In genomic region chrX:11345762-11346161, GRCm38 (mm10) we compare ENCODE assay signal across 10 mouse cellular contexts. TPM values are rescaled to one million over a fixed set of nuclear protein-coding genes. Genes with fewer than 3 reads are reported as not detected.
DNase-seq lines count a peak whose midpoint lies in the region; ATAC-seq lines count a peak whose summit lies in the region.
"Had no signal": no experiment of that assay in that cellular context is flagged by ENCODE, and none has a peak within 500 bp of the region (broad histone marks: within the 10 kb centered on the region; RNA-seq: fewer than 3 reads in every experiment).

No protein-coding gene starts in this region.

- peak; percentile 32 for DNase-seq in hindbrain, embryonic 10.5 days (ENCODE audit: low spot score)
- peak; percentile 24 to 25 for DNase-seq in cerebellum, adult 18-20 months
- DNase-seq in cerebellum, postnatal 36 days: peak; percentile 9 to 10
- no peak for DNase-seq in frontal cortex, adult 2 months (ENCODE audit: extremely low spot score in 1 of 2, low spot score in 1 of 2)
- DNase-seq in gastrocnemius, postnatal 4 days (ENCODE audit: low spot score in 2 of 2): no peak
- DNase-seq: gastrocnemius, postnatal 14 days had no signal

- no peak for ATAC-seq in hindbrain, embryonic 13.5 days (ENCODE audit: low FRiP score)
- ATAC-seq in limb, embryonic 15.5 days (ENCODE audit: insufficient number of reproducible peaks, low FRiP score, low TSS enrichment, low read depth): no peak

- no peaks in the 10 kb centered on the region for H3K36me3 ChIP-seq in hindbrain, embryonic 10.5 days
- no peaks in the 10 kb centered on the region for H3K36me3 ChIP-seq in hindbrain, embryonic 13.5 days
- no peaks in the 10 kb centered on the region for H3K36me3 ChIP-seq in limb, embryonic 15.5 days

- WGBS in hindbrain, embryonic 10.5 days: 62% methylated on average over 9 of the region's 9 CpGs
- WGBS in hindbrain, embryonic 13.5 days: 61% methylated on average over 9 of the region's 9 CpGs
- 38% methylated on average over 9 of the region's 9 CpGs for WGBS in limb, embryonic 15.5 days

- H3K4me2 ChIP-seq in hindbrain, embryonic 13.5 days: no peak overlapping the region
- H3K4me2 ChIP-seq in limb, embryonic 15.5 days: 0 out of 2 replicates have a peak overlapping the region, but pooled peaks have one; percentile 5

- H3K27ac ChIP-seq in hindbrain, embryonic 10.5 days: no peak overlapping the region
- H3K27ac ChIP-seq in hindbrain, embryonic 13.5 days: no peak overlapping the region
- no peak overlapping the region for H3K27ac ChIP-seq in limb, embryonic 15.5 days

- H3K9me3 ChIP-seq in hindbrain, embryonic 10.5 days: no peaks in the 10 kb centered on the region
- H3K9me3 ChIP-seq in hindbrain, embryonic 13.5 days: no peaks in the 10 kb centered on the region
- H3K9me3 ChIP-seq in limb, embryonic 15.5 days: no peaks in the 10 kb centered on the region

- H3K4me1 ChIP-seq in hindbrain, embryonic 10.5 days (replicated peaks): no peaks in the 10 kb centered on the region
- H3K4me1 ChIP-seq in hindbrain, embryonic 13.5 days (replicated peaks): peaks cover 5% of the 10 kb centered on the region; the same call in 1 of the 2 replicates
- H3K4me1 ChIP-seq in limb, embryonic 15.5 days: no peaks in the 10 kb centered on the region

- no peak overlapping the region for H3K4me3 ChIP-seq in hindbrain, embryonic 10.5 days
- H3K4me3 ChIP-seq in hindbrain, embryonic 13.5 days: no peak overlapping the region
- H3K4me3 ChIP-seq in limb, embryonic 15.5 days: no peak overlapping the region

- H3K9ac ChIP-seq in hindbrain, embryonic 13.5 days: no peak overlapping the region
- no peak overlapping the region for H3K9ac ChIP-seq in limb, embryonic 15.5 days

- H3K27me3 ChIP-seq in hindbrain, embryonic 10.5 days (ENCODE audit: insufficient read depth, poor library complexity, severe bottlenecking): peaks cover 7% of the 10 kb centered on the region; the same call in 1 of the 2 replicates
- no peaks in the 10 kb centered on the region for H3K27me3 ChIP-seq in hindbrain, embryonic 13.5 days
- peaks cover 6% of the 10 kb centered on the region; the same call in 1 of the 2 replicates for H3K27me3 ChIP-seq in limb, embryonic 15.5 days

RNA-seq across cellular contexts. Expression of gene H2al1j, which starts 18.1 kb away (rescaled TPM):
- not detected in 2 replicates for polyA plus RNA-seq in hindbrain, embryonic 10.5 days (2016; fragmentation: Nextera tagmentation; extraction: Ambion mirVana)
- not detected in 2 replicates for polyA plus RNA-seq in hindbrain, embryonic 13.5 days (2015; fragmentation: Nextera tagmentation; extraction: Ambion mirVana)
- polyA plus RNA-seq in limb, embryonic 15.5 days (2015; fragmentation: Nextera tagmentation; extraction: Ambion mirVana): not detected in 2 replicates
- polyA plus RNA-seq in frontal cortex, adult 2 months (2012; rRNA removed): not detected in 2 replicates
- total RNA-seq in gastrocnemius, postnatal 4 days (2021): not detected
- total RNA-seq: gastrocnemius, postnatal 14 days; left cerebral cortex, adult 8-10 months had no signal
- polyA plus RNA-seq: intestine, embryonic 14.5 days had no signal

RNA-seq across cellular contexts. Expression of gene H2al1i, which starts 21.3 kb away (rescaled TPM):
- polyA plus RNA-seq in hindbrain, embryonic 10.5 days (2016; fragmentation: Nextera tagmentation; extraction: Ambion mirVana): not detected in 2 replicates
- polyA plus RNA-seq in hindbrain, embryonic 13.5 days (2015; fragmentation: Nextera tagmentation; extraction: Ambion mirVana): not detected in 2 replicates
- polyA plus RNA-seq in limb, embryonic 15.5 days (2015; fragmentation: Nextera tagmentation; extraction: Ambion mirVana): not detected in 2 replicates
- polyA plus RNA-seq in frontal cortex, adult 2 months (2012; rRNA removed): not detected in 2 replicates
- not detected for total RNA-seq in gastrocnemius, postnatal 4 days (2021)
- total RNA-seq: gastrocnemius, postnatal 14 days; left cerebral cortex, adult 8-10 months had no signal
- polyA plus RNA-seq: intestine, embryonic 14.5 days had no signal

RNA-seq across cellular contexts. Expression of gene H2al1h, which starts 24.5 kb away (rescaled TPM):
- polyA plus RNA-seq in hindbrain, embryonic 10.5 days (2016; fragmentation: Nextera tagmentation; extraction: Ambion mirVana): not detected in 2 replicates
- not detected in 2 replicates for polyA plus RNA-seq in hindbrain, embryonic 13.5 days (2015; fragmentation: Nextera tagmentation; extraction: Ambion mirVana)
- not detected in 2 replicates for polyA plus RNA-seq in limb, embryonic 15.5 days (2015; fragmentation: Nextera tagmentation; extraction: Ambion mirVana)
- not detected in 2 replicates for polyA plus RNA-seq in frontal cortex, adult 2 months (2012; rRNA removed)
- total RNA-seq in gastrocnemius, postnatal 4 days (2021): not detected
- total RNA-seq: gastrocnemius, postnatal 14 days; left cerebral cortex, adult 8-10 months had no signal
- polyA plus RNA-seq: intestine, embryonic 14.5 days had no signal

RNA-seq across cellular contexts. Expression of gene H2al1g, which starts 27.7 kb away (rescaled TPM):
- polyA plus RNA-seq in hindbrain, embryonic 10.5 days (2016; fragmentation: Nextera tagmentation; extraction: Ambion mirVana): not detected in 2 replicates
- polyA plus RNA-seq in hindbrain, embryonic 13.5 days (2015; fragmentation: Nextera tagmentation; extraction: Ambion mirVana): not detected in 2 replicates
- polyA plus RNA-seq in limb, embryonic 15.5 days (2015; fragmentation: Nextera tagmentation; extraction: Ambion mirVana): not detected in 2 replicates
- not detected in 2 replicates for polyA plus RNA-seq in frontal cortex, adult 2 months (2012; rRNA removed)
- not detected for total RNA-seq in gastrocnemius, postnatal 4 days (2021)
- total RNA-seq: gastrocnemius, postnatal 14 days; left cerebral cortex, adult 8-10 months had no signal
- polyA plus RNA-seq: intestine, embryonic 14.5 days had no signal

RNA-seq across cellular contexts. Expression of gene H2al1f, which starts 30.8 kb away (rescaled TPM):
- polyA plus RNA-seq in hindbrain, embryonic 10.5 days (2016; fragmentation: Nextera tagmentation; extraction: Ambion mirVana): not detected in 2 replicates
- polyA plus RNA-seq in hindbrain, embryonic 13.5 days (2015; fragmentation: Nextera tagmentation; extraction: Ambion mirVana): not detected in 2 replicates
- polyA plus RNA-seq in limb, embryonic 15.5 days (2015; fragmentation: Nextera tagmentation; extraction: Ambion mirVana): not detected in 2 replicates
- not detected in 2 replicates for polyA plus RNA-seq in frontal cortex, adult 2 months (2012; rRNA removed)
- total RNA-seq in gastrocnemius, postnatal 4 days (2021): not detected
- total RNA-seq: gastrocnemius, postnatal 14 days; left cerebral cortex, adult 8-10 months had no signal
- polyA plus RNA-seq: intestine, embryonic 14.5 days had no signal

Comparison
In these comparisons a context has a peak if more than half of its experiments do, and no peak if none do; other contexts are left out.
1. DNase-seq: peak in hindbrain, embryonic 10.5 days (single experiment), cerebellum, adult 18-20 months (2 of 2) and cerebellum, postnatal 36 days (2 of 2); none in frontal cortex, adult 2 months (0 of 2) and gastrocnemius, postnatal 4 days (0 of 2).